Mouse (Mus musculus) lung, postnatal 0 days (tissue): ENCODE results near the gene Dcun1d1.

Experiments
- CTCF ChIP-seq: IDR thresholded peaks from 2 replicates; pipeline ENCODE4 v1.5.1; 2016; ENCODE audit warnings: antibody characterized with exemption, mild to moderate bottlenecking
- EP300 ChIP-seq: IDR thresholded peaks from 2 replicates; pipeline ENCODE4 v1.6.1; 2016; ENCODE audit warnings: antibody characterized with exemption, mild to moderate bottlenecking, control low read depth

DNA sequence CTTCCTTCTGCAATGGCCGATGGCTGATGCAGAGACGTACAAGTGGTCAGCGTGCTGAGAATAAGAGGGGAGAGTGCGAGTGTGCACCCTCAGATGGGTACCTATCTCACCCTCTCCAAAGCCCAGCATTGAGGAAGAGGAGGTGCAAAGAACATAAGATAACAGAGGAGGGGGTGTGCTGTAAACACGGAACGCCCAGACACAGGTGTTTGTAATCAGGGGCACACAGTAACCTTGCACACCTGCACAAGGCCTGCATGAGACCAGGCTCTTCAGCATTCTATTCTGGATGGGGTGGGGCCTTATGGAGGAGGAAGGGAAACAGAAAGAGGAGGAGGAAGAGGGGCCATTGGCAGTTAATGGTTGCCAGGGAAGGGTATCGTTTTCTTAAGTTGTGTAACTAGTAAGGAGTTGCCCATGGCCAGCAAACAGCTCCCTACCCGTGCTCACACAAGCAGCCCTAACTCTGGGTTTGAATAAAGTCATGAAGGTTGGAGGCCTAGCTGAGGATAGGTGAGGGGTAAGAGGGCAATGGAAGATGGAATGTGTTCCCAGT is 30.2 kb upstream of the Dcun1d1 start:
- TF ChIP-seq CTCF (no peak), EP300 (no peak)
